Mouse (Mus musculus) lung, adult 2 months (tissue): Measurements from ENCODE around the gene Zfp697.
"Not testable (repeated sequence)": the region's sequence is repeated elsewhere in the genome, so short reads cannot be mapped to it uniquely, and the experiment has no call there.

ENCODE experiments used
- CTCF ChIP-seq: fragments of 200-500 bp; IDR thresholded peaks from 2 replicates; pipeline ENCODE4 v1.5.1; 2011; ENCODE audit warnings: mild to moderate bottlenecking, low read length, control low read depth; ENCODE audit not compliant: insufficient read depth
- POLR2A ChIP-seq: fragments of 200-500 bp; IDR thresholded peaks from 2 replicates; pipeline ENCODE4 v1.6.1; 2011; ENCODE audit warnings: low read depth, mild to moderate bottlenecking, control low read depth, low read length, borderline replicate concordance; ENCODE audit errors: extremely low read depth

- TF ChIP-seq CTCF, POLR2A: not testable (repeated sequence)
These were observed 61.7 kb downstream of the Zfp697 start for GRCm38 (mm10) chr3:98443924-98444323.
